Mouse (Mus musculus): ENCODE data around the gene St6gal1.
A peak's percentile ranks its signal among the peaks of the same experiment; 100 is the strongest.
"Not testable (repeated sequence)": the region's sequence is repeated elsewhere in the genome, so short reads cannot be mapped to it uniquely, and the experiment has no call there.

The St6gal1 gene

DNA sequence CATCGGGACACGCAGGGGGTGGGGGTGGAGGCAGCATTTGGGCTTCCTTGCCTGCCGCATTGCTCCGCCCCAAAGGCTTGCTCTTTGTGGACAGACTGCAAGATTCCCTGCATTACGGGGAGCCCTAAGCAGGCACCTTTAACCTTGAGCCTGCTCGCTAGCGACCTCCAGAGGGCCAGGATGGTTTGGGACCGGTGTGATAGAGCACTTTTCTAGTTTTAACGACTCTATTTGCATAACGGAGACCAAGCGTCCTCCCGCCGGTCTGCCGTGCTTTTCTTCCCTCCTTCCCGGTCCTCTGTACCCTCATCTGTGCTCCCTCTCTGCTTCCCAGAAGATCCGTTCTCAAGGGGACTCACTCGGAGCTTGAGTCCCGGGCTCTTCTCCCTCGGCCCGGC is at the start of gene St6gal1:
Gene St6gal1, plus strand, starts transcription at position 70 of the 398 bp plus-strand sequence.
- H3K27me3 ChIP-seq (ENCODE audit: insufficient read depth, low read length): peaks cover 49% of the 10 kb centered on the region
- no peak for TF ChIP-seq NANOG (IDR thresholded peaks at IDR 0.05; ENCODE audit: borderline replicate concordance, low read length)
- no peak; the same call in 1 of the 2 replicates for TF ChIP-seq POU5F1 (IDR thresholded peaks at IDR 0.05; ENCODE audit: borderline replicate concordance, low read length)
- peak; percentile 58 for TF ChIP-seq CTCF (conservative IDR thresholded peaks at IDR 0.05; ENCODE audit: low read length)
- peaks cover 51% of the 10 kb centered on the region for H3K4me1 ChIP-seq (replicated peaks; ENCODE audit: low read depth, low read length)
- no peaks in the 10 kb centered on the region for H3K36me3 ChIP-seq (ENCODE audit: insufficient read depth, low read length)
- H3K9me3 ChIP-seq (ENCODE audit: low read length): no peaks in the 10 kb centered on the region
- H3K4me3 ChIP-seq (replicated peaks; ENCODE audit: low read length): peak within 1 kb of the TSS; percentile 95

DNA sequence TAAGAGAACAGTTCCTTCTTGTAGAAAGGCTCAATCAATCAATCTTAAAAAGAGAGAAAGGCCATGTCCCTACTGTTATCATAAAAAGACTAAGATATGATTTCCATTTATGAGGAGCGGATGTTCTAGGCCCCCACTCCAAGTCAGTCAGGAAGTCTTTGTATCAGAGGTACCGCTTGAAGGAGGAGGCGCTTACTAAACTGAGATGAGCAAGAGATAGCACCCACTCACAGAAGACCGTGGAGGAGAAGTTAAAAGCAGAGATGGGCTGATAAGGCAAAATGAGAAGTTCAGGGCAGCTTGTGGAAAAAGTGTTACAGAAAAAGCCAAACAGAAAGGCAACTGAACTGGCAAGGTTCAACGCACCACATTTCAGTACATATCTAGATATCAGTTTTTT is 49.7 kb upstream of the St6gal1 start:
- Histone ChIP-seq H3K4me1 (replicated peaks; ENCODE audit: low read depth, low read length) (peaks cover 4% of the 10 kb centered on the region; the same call in 1 of the 2 replicates), H3K4me3 (replicated peaks; ENCODE audit: low read length) (no peak overlapping the region), H3K27me3 (ENCODE audit: insufficient read depth, low read length) (peaks cover 15% of the 10 kb centered on the region), H3K36me3 (ENCODE audit: insufficient read depth, low read length) (no peaks in the 10 kb centered on the region), H3K9me3 (ENCODE audit: low read length) (no peaks in the 10 kb centered on the region)
- TF ChIP-seq NANOG (IDR thresholded peaks at IDR 0.05; ENCODE audit: borderline replicate concordance, low read length) (no peak), CTCF (conservative IDR thresholded peaks at IDR 0.05; ENCODE audit: low read length) (no peak), POU5F1 (IDR thresholded peaks at IDR 0.05; ENCODE audit: borderline replicate concordance, low read length) (no peak)

DNA sequence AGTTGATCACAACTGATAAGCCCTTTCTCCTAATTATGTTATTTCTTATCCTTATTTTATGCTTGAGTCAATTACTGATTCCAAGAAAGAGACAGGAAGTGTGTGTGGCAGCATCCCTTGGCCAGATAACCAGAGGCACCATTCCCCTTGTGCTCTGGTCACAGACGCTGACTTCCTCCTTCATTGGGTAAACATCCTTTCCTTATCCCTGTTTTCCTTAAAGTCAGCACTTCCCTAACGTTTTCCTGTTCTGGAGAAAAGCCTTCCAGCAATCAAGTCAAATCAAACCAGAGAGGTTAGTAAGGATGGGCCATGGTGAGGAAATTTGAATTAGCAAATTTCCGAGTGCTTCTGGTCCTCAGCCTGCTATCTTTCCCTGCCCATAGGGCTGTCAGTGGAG is 48.6 kb upstream of the St6gal1 start:
- Histone ChIP-seq H3K36me3 (ENCODE audit: insufficient read depth, low read length) (no peaks in the 10 kb centered on the region), H3K27me3 (ENCODE audit: insufficient read depth, low read length) (peaks cover 20% of the 10 kb centered on the region), H3K4me1 (replicated peaks; ENCODE audit: low read depth, low read length) (peaks cover 4% of the 10 kb centered on the region; the same call in 1 of the 2 replicates), H3K4me3 (replicated peaks; ENCODE audit: low read length) (no peak overlapping the region), H3K9me3 (ENCODE audit: low read length) (no peaks in the 10 kb centered on the region)
- TF ChIP-seq POU5F1 (IDR thresholded peaks at IDR 0.05; ENCODE audit: borderline replicate concordance, low read length): no peak

DNA sequence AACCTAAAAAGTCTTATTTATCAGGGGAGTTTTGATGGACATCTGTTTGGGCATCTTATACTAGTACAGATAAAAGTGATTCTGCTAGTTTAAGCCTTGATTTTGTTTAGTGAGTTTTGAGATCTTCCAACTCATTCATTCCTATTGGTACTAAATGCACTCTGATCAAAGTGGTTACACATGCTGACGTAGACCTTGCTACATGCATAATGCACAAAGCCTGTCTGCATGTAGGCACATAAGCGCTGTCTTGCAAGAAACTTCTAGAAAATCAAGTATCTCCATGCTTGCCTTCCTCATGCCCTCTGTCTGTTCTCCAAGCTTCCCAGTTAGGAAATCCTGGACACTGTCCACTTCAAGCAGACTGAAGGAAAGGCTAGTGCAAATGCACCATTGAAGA is 46.7 kb upstream of the St6gal1 start:
- Histone ChIP-seq H3K9me3 (ENCODE audit: low read length) (no peaks in the 10 kb centered on the region), H3K36me3 (ENCODE audit: insufficient read depth, low read length) (no peaks in the 10 kb centered on the region), H3K4me3 (replicated peaks; ENCODE audit: low read length) (no peak overlapping the region), H3K27me3 (ENCODE audit: insufficient read depth, low read length) (peaks cover 20% of the 10 kb centered on the region), H3K4me1 (replicated peaks; ENCODE audit: low read depth, low read length) (peaks cover 4% of the 10 kb centered on the region; the same call in 1 of the 2 replicates)
- TF ChIP-seq NANOG (IDR thresholded peaks at IDR 0.05; ENCODE audit: borderline replicate concordance, low read length) (no peak), POU5F1 (IDR thresholded peaks at IDR 0.05; ENCODE audit: borderline replicate concordance, low read length) (no peak), CTCF (conservative IDR thresholded peaks at IDR 0.05; ENCODE audit: low read length) (no peak)

DNA sequence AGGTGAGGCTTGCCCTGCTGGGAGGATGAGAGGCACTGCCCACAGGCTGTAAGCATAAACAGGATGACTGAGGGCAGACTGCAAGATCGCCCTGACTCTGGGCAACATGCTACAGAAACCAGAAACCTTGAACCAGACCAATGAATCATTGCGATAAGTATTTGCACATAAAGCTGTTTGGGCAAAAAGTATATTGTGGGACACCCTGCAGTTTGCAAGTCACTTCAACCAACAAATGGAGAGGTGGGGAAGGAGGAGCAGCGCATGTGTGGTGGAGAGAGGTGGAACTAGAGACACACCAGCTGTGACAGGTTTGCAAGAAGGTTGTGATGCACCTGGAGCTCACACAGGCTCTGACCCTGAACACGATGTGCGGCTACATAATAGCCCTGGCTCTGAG is 45.7 kb upstream of the St6gal1 start:
- Histone ChIP-seq H3K4me1 (replicated peaks; ENCODE audit: low read depth, low read length) (peaks cover 4% of the 10 kb centered on the region; the same call in 1 of the 2 replicates), H3K27me3 (ENCODE audit: insufficient read depth, low read length) (peaks cover 20% of the 10 kb centered on the region), H3K36me3 (ENCODE audit: insufficient read depth, low read length) (no peaks in the 10 kb centered on the region), H3K9me3 (ENCODE audit: low read length) (no peaks in the 10 kb centered on the region), H3K4me3 (replicated peaks; ENCODE audit: low read length) (peak overlapping the region; percentile 65; the same call in 1 of the 2 replicates)
- no peak for TF ChIP-seq CTCF (conservative IDR thresholded peaks at IDR 0.05; ENCODE audit: low read length)
- no peak for TF ChIP-seq POU5F1 (IDR thresholded peaks at IDR 0.05; ENCODE audit: borderline replicate concordance, low read length)
- TF ChIP-seq NANOG (IDR thresholded peaks at IDR 0.05; ENCODE audit: borderline replicate concordance, low read length): no peak

DNA sequence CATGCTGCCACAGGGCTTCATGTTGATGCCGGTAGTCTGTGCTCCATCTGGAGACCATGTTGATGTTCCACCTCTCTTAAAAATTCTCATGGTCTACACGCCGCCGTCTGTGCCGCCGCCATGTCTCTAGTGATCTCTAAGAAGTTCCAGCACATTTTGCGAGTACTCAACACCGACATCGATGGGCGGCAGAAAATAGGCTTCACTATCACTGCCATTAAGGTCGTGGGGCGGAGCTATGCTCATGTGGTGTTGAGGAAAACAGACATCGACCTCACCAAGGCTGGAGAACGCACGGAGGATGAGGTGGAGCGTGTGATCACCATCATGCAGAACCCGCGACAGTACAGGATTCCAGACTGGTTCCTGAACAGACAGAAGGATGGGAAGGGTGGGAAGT is 45.1 kb upstream of the St6gal1 start:
- Histone ChIP-seq H3K27me3 (ENCODE audit: insufficient read depth, low read length) (peaks cover 20% of the 10 kb centered on the region), H3K4me3 (replicated peaks; ENCODE audit: low read length) (peak overlapping the region; percentile 65)
- H3K4me1 ChIP-seq (replicated peaks; ENCODE audit: low read depth, low read length); H3K9me3 ChIP-seq (ENCODE audit: low read length); H3K36me3 ChIP-seq (ENCODE audit: insufficient read depth, low read length): not testable (repeated sequence)

DNA sequence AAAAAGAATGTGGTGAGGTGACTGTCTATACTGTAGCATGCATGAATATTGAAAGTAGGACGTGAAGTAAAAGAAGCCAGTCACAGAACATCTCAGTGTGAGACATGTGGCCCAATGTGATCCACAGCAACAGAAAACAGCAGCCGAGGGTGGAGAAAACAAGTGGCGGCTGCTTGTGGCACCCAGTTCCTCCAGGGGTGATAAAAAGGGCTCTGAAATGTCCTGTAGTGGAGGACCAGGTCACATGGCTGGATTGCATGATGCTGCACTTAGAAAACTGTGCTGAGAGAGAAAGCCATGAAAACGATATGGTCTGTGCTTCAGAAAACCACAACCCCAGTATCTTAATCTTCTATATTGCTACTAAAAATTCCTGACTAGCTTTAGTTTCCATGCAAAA is 43.5 kb upstream of the St6gal1 start:
- Histone ChIP-seq H3K9me3 (ENCODE audit: low read length) (no peaks in the 10 kb centered on the region), H3K27me3 (ENCODE audit: insufficient read depth, low read length) (peaks cover 20% of the 10 kb centered on the region), H3K36me3 (ENCODE audit: insufficient read depth, low read length) (no peaks in the 10 kb centered on the region), H3K4me3 (replicated peaks; ENCODE audit: low read length) (no peak overlapping the region), H3K4me1 (replicated peaks; ENCODE audit: low read depth, low read length) (peaks cover 4% of the 10 kb centered on the region; the same call in 1 of the 2 replicates)
- no peak for TF ChIP-seq POU5F1 (IDR thresholded peaks at IDR 0.05; ENCODE audit: borderline replicate concordance, low read length)

DNA sequence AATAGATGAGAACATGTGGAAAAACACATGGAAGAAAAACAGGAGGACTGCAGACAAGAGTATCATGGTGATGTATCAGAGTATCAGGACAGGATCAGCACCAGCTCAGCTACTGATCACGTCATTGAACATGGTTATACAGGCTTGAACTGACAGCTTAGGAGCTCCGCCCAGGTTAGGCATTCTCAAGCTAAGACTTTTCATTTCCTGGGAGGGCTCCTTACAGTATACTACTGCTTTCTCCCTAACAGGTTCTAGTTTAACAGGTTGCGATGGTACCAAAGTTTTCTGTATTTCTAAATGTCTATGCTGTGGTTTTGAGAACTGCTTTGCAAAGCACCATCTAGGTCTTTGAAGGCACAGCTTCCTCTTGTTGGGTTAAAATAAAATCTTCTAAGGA is 43.1 kb upstream of the St6gal1 start:
- no peaks in the 10 kb centered on the region for H3K36me3 ChIP-seq (ENCODE audit: insufficient read depth, low read length)
- TF ChIP-seq POU5F1 (IDR thresholded peaks at IDR 0.05; ENCODE audit: borderline replicate concordance, low read length) (no peak), NANOG (IDR thresholded peaks at IDR 0.05; ENCODE audit: borderline replicate concordance, low read length) (no peak), CTCF (conservative IDR thresholded peaks at IDR 0.05; ENCODE audit: low read length) (no peak)
- H3K27me3 ChIP-seq (ENCODE audit: insufficient read depth, low read length): peaks cover 20% of the 10 kb centered on the region
- H3K4me1 ChIP-seq (replicated peaks; ENCODE audit: low read depth, low read length): peaks cover 4% of the 10 kb centered on the region; the same call in 1 of the 2 replicates
- H3K4me3 ChIP-seq (replicated peaks; ENCODE audit: low read length): no peak overlapping the region
- H3K9me3 ChIP-seq (ENCODE audit: low read length): no peaks in the 10 kb centered on the region

DNA sequence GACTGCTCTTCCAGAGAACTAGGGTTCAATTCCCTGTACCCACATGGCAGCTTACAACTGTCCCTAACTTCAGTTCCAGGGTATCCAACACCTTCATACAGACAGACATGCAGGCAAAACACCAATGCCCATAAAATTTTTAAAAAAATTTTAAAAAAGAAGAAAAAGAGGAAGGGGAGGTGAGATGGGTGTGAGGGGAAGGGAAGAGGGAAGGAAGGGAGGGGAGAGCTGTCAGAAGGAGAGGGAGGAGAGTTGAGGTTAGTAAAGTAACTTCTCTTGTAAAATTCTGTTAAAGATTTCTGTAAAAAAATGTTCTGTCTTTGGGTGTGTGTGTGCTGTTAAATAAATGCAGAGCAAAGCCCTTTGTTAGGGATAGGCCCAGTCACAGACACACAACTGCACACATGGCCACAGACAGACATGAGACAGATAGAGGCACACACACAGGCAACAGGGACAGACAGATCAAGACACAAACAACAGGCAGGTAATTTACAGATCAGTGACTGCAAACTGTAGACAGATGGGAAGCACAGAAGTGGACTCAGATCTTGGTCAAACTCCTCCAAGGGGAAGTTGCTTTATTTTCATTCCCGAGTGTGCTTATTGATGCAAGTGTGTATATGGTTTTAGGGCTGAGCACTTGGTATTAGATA is 42.5 kb upstream of the St6gal1 start:
- Histone ChIP-seq H3K4me1 (replicated peaks; ENCODE audit: low read depth, low read length) (peaks cover 4% of the 10 kb centered on the region; the same call in 1 of the 2 replicates), H3K36me3 (ENCODE audit: insufficient read depth, low read length) (no peaks in the 10 kb centered on the region), H3K4me3 (replicated peaks; ENCODE audit: low read length) (no peak overlapping the region), H3K9me3 (ENCODE audit: low read length) (no peaks in the 10 kb centered on the region), H3K27me3 (ENCODE audit: insufficient read depth, low read length) (peaks cover 20% of the 10 kb centered on the region)
- TF ChIP-seq CTCF (conservative IDR thresholded peaks at IDR 0.05; ENCODE audit: low read length): no peak
- TF ChIP-seq NANOG (IDR thresholded peaks at IDR 0.05; ENCODE audit: borderline replicate concordance, low read length): no peak
- TF ChIP-seq POU5F1 (IDR thresholded peaks at IDR 0.05; ENCODE audit: borderline replicate concordance, low read length): no peak
